Mouse (Mus musculus) hindbrain, embryonic 13.5 days (tissue): ENCODE measurements around the gene Gm5861. TPM values are rescaled to one million over a fixed set of nuclear protein-coding genes. Genes with fewer than 3 reads are reported as not detected.
"Not testable (repeated sequence)": the region's sequence is repeated elsewhere in the genome, so short reads cannot be mapped to it uniquely, and the experiment has no call there.

Experiments
- ATAC-seq: fragments of 200-750 bp; cut with Nextera tagmentation; 2 replicates; pipeline ENCODE4 v1.8.0; 2017; ENCODE audit warnings: moderate TSS enrichment; ENCODE audit not compliant: low FRiP score
- H3K27ac ChIP-seq: fragments of 300-500 bp; sonication (generic); 2 replicates; pipeline ENCODE4 v1.5.1; 2015; ENCODE audit warnings: inconsistent platforms, mild to moderate bottlenecking, moderate library complexity
- H3K27me3 ChIP-seq: fragments of 300-500 bp; sonication (generic); 2 replicates; pipeline ENCODE4 v1.6.1; 2015; ENCODE audit warnings: mild to moderate bottlenecking, inconsistent platforms
- H3K36me3 ChIP-seq: fragments of 300-500 bp; sonication (generic); 2 replicates; pipeline ENCODE4 v1.6.1; 2015; ENCODE audit warnings: mild to moderate bottlenecking, inconsistent platforms
- H3K4me1 ChIP-seq: fragments of 300-500 bp; sonication (generic); replicated peaks from 2 replicates; pipeline ENCODE4 v1.6.1; 2015; ENCODE audit warnings: inconsistent platforms
- H3K4me2 ChIP-seq: fragments of 300-500 bp; sonication (generic); 2 replicates; pipeline ENCODE4 v1.6.1; 2015; ENCODE audit warnings: inconsistent platforms, mild to moderate bottlenecking, moderate library complexity
- H3K4me3 ChIP-seq: fragments of 300-500 bp; sonication (generic); 2 replicates; pipeline ENCODE4 v1.5.1; 2015; ENCODE audit warnings: mild to moderate bottlenecking, inconsistent platforms
- H3K9ac ChIP-seq: fragments of 300-500 bp; sonication (generic); 2 replicates; pipeline ENCODE4 v1.6.1; 2015; ENCODE audit warnings: mild to moderate bottlenecking, inconsistent platforms
- H3K9me3 ChIP-seq: fragments of 300-500 bp; sonication (generic); 2 replicates; pipeline ENCODE4 v1.6.1; 2016; ENCODE audit warnings: inconsistent platforms
- WGBS: fragments of 180-500 bp; shearing (Covaris S2); methylation state at CpG from one replicate; pipeline ENCODE4 v1.1.7; 2015; 5-methylcytosine and 5-hydroxymethylcytosine counted together
- polyA plus RNA-seq: library from polyadenylated mRNA; unstranded; fragments of >200 nt; fragmentation: Nextera tagmentation; extraction: Ambion mirVana; gene quantifications from 2 replicates; pipeline ENCODE4 v1.2.1, GENCODE M21; 2015

Gm5861 gene
- not detected in 2 replicates for polyA plus RNA-seq

GRCm38 (mm10) chr5:11182772-11183171 is at the start of gene Gm5861:
Gene Gm5861, plus strand, starts transcription at chr5:11183072.
- H3K4me1 ChIP-seq, ATAC-seq, H3K4me3 ChIP-seq, H3K36me3 ChIP-seq, H3K27me3 ChIP-seq, H3K9me3 ChIP-seq, H3K27ac ChIP-seq, H3K9ac ChIP-seq, H3K4me2 ChIP-seq: not testable (repeated sequence)
- WGBS: 71% methylated on average over 3 of the region's 3 CpGs

GRCm38 (mm10) chr5:11138031-11138430 is 44.8 kb upstream of the Gm5861 start:
- ATAC-seq, H3K27ac ChIP-seq, H3K36me3 ChIP-seq, H3K27me3 ChIP-seq, H3K9me3 ChIP-seq, H3K4me3 ChIP-seq, H3K4me1 ChIP-seq, H3K4me2 ChIP-seq, H3K9ac ChIP-seq: not testable (repeated sequence)
- WGBS: 95% methylated on average over 12 of the region's 12 CpGs

Other genes with a start within 250 kb of the Gm5861 start
- not detected in 2 replicates for gene Gm8871, start 235.3 kb upstream of the Gm5861 start, polyA plus RNA-seq
- gene Gm8857, start 235.3 kb upstream of the Gm5861 start, polyA plus RNA-seq: not detected in 2 replicates
- 0.18 TPM in 1 of 2 replicates, not detected in the other for gene Gm8879, start 55.4 kb upstream of the Gm5861 start, polyA plus RNA-seq
- gene Gm8890, start 73.0 kb downstream of the Gm5861 start, polyA plus RNA-seq: not detected in 2 replicates
- not detected in 2 replicates for gene Speer1, start 158.4 kb downstream of the Gm5861 start, polyA plus RNA-seq
- not detected in 2 replicates for gene Gm8897, start 233.3 kb downstream of the Gm5861 start, polyA plus RNA-seq